Mouse (Mus musculus) cerebellum, postnatal 4 days (tissue): ENCODE data around the gene Gas1.

ENCODE experiments used
- DNase-seq, 2 experiments: peaks; one replicate each; pipeline ENCODE4 v3.0.0; 2022; ENCODE audit warnings: low spot score in 2 of 2, mixed read lengths in 1 of 2

Gene Gas1

GRCm38 (mm10) chr13:60177106-60177796 is at the start of gene Gas1:
Gene Gas1 (minus strand): TSS chr13:60177365.
- DNase-seq: peak; percentile 56 to 80

GRCm38 (mm10) chr13:60226251-60226836 is 49.2 kb upstream of the Gas1 start:
- no peak for DNase-seq

GRCm38 (mm10) chr13:60225736-60226135 is 48.6 kb upstream of the Gas1 start:
- DNase-seq: no peak

GRCm38 (mm10) chr13:60225276-60225675 is 48.1 kb upstream of the Gas1 start:
- DNase-seq: no peak

- no peak for DNase-seq
Measured at GRCm38 (mm10) chr13:60223797-60224196, 46.6 kb upstream of the Gas1 start.

- no peak for DNase-seq
Measured at GRCm38 (mm10) chr13:60222336-60222735, 45.2 kb upstream of the Gas1 start.

- no peak for DNase-seq
Measured at GRCm38 (mm10) chr13:60213896-60214295, 36.7 kb upstream of the Gas1 start.

- no peak for DNase-seq
Measured at GRCm38 (mm10) chr13:60207135-60207601, 30.0 kb upstream of the Gas1 start.

GRCm38 (mm10) chr13:60204746-60205145 is 27.6 kb upstream of the Gas1 start:
- no peak for DNase-seq

- no peak for DNase-seq
Measured at GRCm38 (mm10) chr13:60193273-60193672, 16.1 kb upstream of the Gas1 start.

- no peak for DNase-seq
Measured at GRCm38 (mm10) chr13:60189923-60190322, 12.8 kb upstream of the Gas1 start.

GRCm38 (mm10) chr13:60188952-60189351 is 11.8 kb upstream of the Gas1 start:
- no peak for DNase-seq

- DNase-seq: no peak
Measured at GRCm38 (mm10) chr13:60187276-60187675, 10.1 kb upstream of the Gas1 start.

GRCm38 (mm10) chr13:60182346-60182745 is 5.2 kb upstream of the Gas1 start:
- no peak for DNase-seq

- no peak for DNase-seq
Measured at GRCm38 (mm10) chr13:60179641-60180040, 2.5 kb upstream of the Gas1 start.

- peak; percentile 96 to 98 for DNase-seq
Measured at GRCm38 (mm10) chr13:60178416-60178815, 1.3 kb upstream of the Gas1 start.

GRCm38 (mm10) chr13:60177797-60178110 is 589 bp upstream of the Gas1 start:
- DNase-seq: no peak

GRCm38 (mm10) chr13:60176776-60177105 is 424 bp downstream of the Gas1 start:
- DNase-seq: peak in 1 of 2 experiments; percentile 26

GRCm38 (mm10) chr13:60176136-60176775 is 909 bp downstream of the Gas1 start:
- peak; percentile 40 to 76 for DNase-seq

- DNase-seq: peak; percentile 30 to 56
Measured at GRCm38 (mm10) chr13:60175490-60176135, 1.6 kb downstream of the Gas1 start.

GRCm38 (mm10) chr13:60174953-60175352 is 2.2 kb downstream of the Gas1 start:
- no peak for DNase-seq
